Mouse (Mus musculus) heart, embryonic 14.5 days (tissue): ENCODE measurements at regions not wholly inside any gene's neighbourhood (a gene's known extent, or its start where the extent isn't known, plus 50 kb on each side); places are given as distances from the start of the nearest gene placed in this dataset.

Experiments used
- ATAC-seq: fragments of 200-750 bp; cut with Nextera tagmentation; 2 replicates; pipeline ENCODE4 v1.8.0; 2017; ENCODE audit warnings: low read depth, moderate TSS enrichment; ENCODE audit not compliant: insufficient number of reproducible peaks, insufficient read depth, low FRiP score
- H3K27ac ChIP-seq, 2 experiments: fragments of 200-500 bp in 1 of 2; fragments of 300-500 bp in 1 of 2; sonication (generic) in 1 of 2; replicated peaks in 1 of 2; 2 replicates each; pipeline ENCODE4 v1.5.1; 2012 to 2014; ENCODE audit warnings: low read depth in 2 of 2, low read length in 2 of 2, control low read depth in 1 of 2, mild to moderate bottlenecking in 1 of 2, mixed read lengths in 1 of 2; ENCODE audit not compliant: control insufficient read depth in 1 of 2, insufficient read depth in 1 of 2
- H3K27me3 ChIP-seq: fragments of 300-500 bp; sonication (generic); 2 replicates; pipeline ENCODE4 v1.6.1; 2014; ENCODE audit warnings: mild to moderate bottlenecking, low read length, control low read depth; ENCODE audit not compliant: control insufficient read depth, insufficient read depth
- H3K36me3 ChIP-seq: fragments of 300-500 bp; sonication (generic); 2 replicates; pipeline ENCODE4 v1.6.1; 2014; ENCODE audit warnings: mild to moderate bottlenecking, control low read depth, low read length, mixed read lengths; ENCODE audit not compliant: control insufficient read depth, insufficient read depth
- H3K4me1 ChIP-seq, 2 experiments: fragments of 200-500 bp in 1 of 2; fragments of 300-500 bp in 1 of 2; sonication (generic) in 1 of 2; 2 replicates each; pipeline ENCODE4 v1.6.1; 2012 to 2014; ENCODE audit warnings: low read length in 2 of 2, control low read depth in 1 of 2, mixed read lengths in 1 of 2; ENCODE audit not compliant: control insufficient read depth in 2 of 2, insufficient read depth in 2 of 2
- H3K4me2 ChIP-seq: fragments of 300-500 bp; sonication (generic); 2 replicates; pipeline ENCODE4 v1.6.1; 2014; ENCODE audit warnings: mild to moderate bottlenecking, low read length
- H3K4me3 ChIP-seq, 2 experiments: fragments of 200-500 bp in 1 of 2; fragments of 300-500 bp in 1 of 2; sonication (generic) in 1 of 2; 2 replicates each; pipeline ENCODE4 v1.5.1; 2012 to 2014; ENCODE audit warnings: low read length in 2 of 2, mild to moderate bottlenecking in 2 of 2, control low read depth in 1 of 2, low read depth in 1 of 2, moderate library complexity in 1 of 2; ENCODE audit not compliant: control insufficient read depth in 1 of 2, insufficient read depth in 1 of 2
- H3K9ac ChIP-seq: fragments of 300-500 bp; sonication (generic); 2 replicates; pipeline ENCODE4 v1.6.1; 2014; ENCODE audit warnings: mild to moderate bottlenecking, low read length
- H3K9me3 ChIP-seq: fragments of 300-500 bp; sonication (generic); 2 replicates; pipeline ENCODE4 v1.6.1; 2016; ENCODE audit warnings: low read length, control low read depth; ENCODE audit not compliant: control insufficient read depth
- WGBS: fragments of 180-500 bp; shearing (Covaris S2); extraction: QIAGEN DNeasy Blood & Tissue Kit; methylation state at CpG from one replicate; pipeline ENCODE4 v1.1.7; 2014; 5-methylcytosine and 5-hydroxymethylcytosine counted together

- H3K9me3 ChIP-seq: no peaks in the 10 kb centered on the region
- H3K4me2 ChIP-seq: no peak overlapping the region
- no peaks in the 10 kb centered on the region for H3K36me3 ChIP-seq
- H3K27ac ChIP-seq: no peak overlapping the region
- no peak overlapping the region for H3K4me3 ChIP-seq
- peak; percentile 54; the same call in 1 of the 2 replicates for ATAC-seq
- no peaks in the 10 kb centered on the region for H3K27me3 ChIP-seq
- no peak overlapping the region for H3K9ac ChIP-seq
- H3K4me1 ChIP-seq: peaks cover 2 to 15% of the 10 kb centered on the region in 2 experiments; a peak in 2 of 4 replicates
- WGBS: 14% methylated on average over 6 of the region's 6 CpGs
Observed at GRCm38 (mm10) chr2:61384467-61384866, 193.9 kb upstream of the Tank start.

GRCm38 (mm10) chr2:61383744-61384295 lies 194.6 kb upstream of the Tank start:
- Histone ChIP-seq H3K4me2 (no peak overlapping the region), H3K4me3 (no peak overlapping the region), H3K4me1 (peaks cover 2 to 15% of the 10 kb centered on the region in 2 experiments; a peak in 2 of 4 replicates), H3K27ac (no peak overlapping the region), H3K27me3 (no peaks in the 10 kb centered on the region), H3K9me3 (no peaks in the 10 kb centered on the region), H3K9ac (no peak overlapping the region), H3K36me3 (no peaks in the 10 kb centered on the region)
- ATAC-seq: no peak
- 100% methylated on average over 1 of the region's 1 CpGs for WGBS

- Histone ChIP-seq H3K4me3 (no peak overlapping the region), H3K27ac (no peak overlapping the region), H3K4me2 (no peak overlapping the region), H3K27me3 (no peaks in the 10 kb centered on the region), H3K4me1 (peaks cover under 1 to 2% of the 10 kb centered on the region in 2 experiments; a peak in 2 of 4 replicates), H3K9me3 (no peaks in the 10 kb centered on the region), H3K36me3 (no peaks in the 10 kb centered on the region), H3K9ac (no peak overlapping the region)
- 73% methylated on average over 5 of the region's 5 CpGs for WGBS
- no peak for ATAC-seq
Observed at GRCm38 (mm10) chr2:61379076-61379475, 199.3 kb upstream of the Tank start.

- H3K4me2 ChIP-seq: no peak overlapping the region
- no peaks in the 10 kb centered on the region for H3K9me3 ChIP-seq
- H3K36me3 ChIP-seq: no peaks in the 10 kb centered on the region
- 89% methylated on average over 5 of the region's 5 CpGs for WGBS
- no peak overlapping the region for H3K9ac ChIP-seq
- no peak overlapping the region for H3K4me3 ChIP-seq
- H3K27ac ChIP-seq: no peak overlapping the region
- H3K27me3 ChIP-seq: no peaks in the 10 kb centered on the region
- ATAC-seq: no peak
- H3K4me1 ChIP-seq: peaks cover 0 to 2% of the 10 kb centered on the region in 2 experiments; a peak in 1 of 4 replicates
Observed at GRCm38 (mm10) chr2:61378297-61378696, 200.1 kb upstream of the Tank start.

- no peak overlapping the region for H3K4me3 ChIP-seq
- H3K4me2 ChIP-seq: no peak overlapping the region
- H3K36me3 ChIP-seq: no peaks in the 10 kb centered on the region
- H3K27me3 ChIP-seq: no peaks in the 10 kb centered on the region
- no peak for ATAC-seq
- H3K9me3 ChIP-seq: no peaks in the 10 kb centered on the region
- no peak overlapping the region for H3K9ac ChIP-seq
- no peak overlapping the region for H3K27ac ChIP-seq
- H3K4me1 ChIP-seq: peaks cover 0 to 2% of the 10 kb centered on the region in 2 experiments; a peak in 1 of 4 replicates
- 71% methylated on average over 8 of the region's 8 CpGs for WGBS
Observed at GRCm38 (mm10) chr2:61377756-61378155, 200.6 kb upstream of the Tank start.

- Histone ChIP-seq H3K4me3 (no peak overlapping the region), H3K9ac (no peak overlapping the region), H3K27me3 (no peaks in the 10 kb centered on the region), H3K4me1 (no peaks in the 10 kb centered on the region), H3K27ac (no peak overlapping the region), H3K9me3 (no peaks in the 10 kb centered on the region), H3K4me2 (no peak overlapping the region), H3K36me3 (no peaks in the 10 kb centered on the region)
- WGBS: 88% methylated on average over 4 of the region's 4 CpGs
- ATAC-seq: no peak
Observed at GRCm38 (mm10) chr2:61362606-61363005, 215.8 kb upstream of the Tank start.

GRCm38 (mm10) chr2:61361394-61361793 lies 217.0 kb upstream of the Tank start:
- H3K4me2 ChIP-seq: no peak overlapping the region
- no peaks in the 10 kb centered on the region for H3K27me3 ChIP-seq
- ATAC-seq: no peak
- H3K4me1 ChIP-seq: no peaks in the 10 kb centered on the region
- no peak overlapping the region for H3K27ac ChIP-seq
- no peak overlapping the region for H3K4me3 ChIP-seq
- no peak overlapping the region for H3K9ac ChIP-seq
- H3K9me3 ChIP-seq: no peaks in the 10 kb centered on the region
- no peaks in the 10 kb centered on the region for H3K36me3 ChIP-seq
- WGBS: 74% methylated on average over 2 of the region's 2 CpGs

GRCm38 (mm10) chr2:61354104-61354503 lies 224.3 kb upstream of the Tank start:
- ATAC-seq: no peak

More at GRCm38 (mm10) chr2:61354104-61354503, 224.3 kb upstream of the Tank start:
- Histone ChIP-seq H3K27ac (no peak overlapping the region; a peak in 1 of 4 replicates), H3K27me3 (no peaks in the 10 kb centered on the region), H3K4me2 (no peak overlapping the region), H3K36me3 (no peaks in the 10 kb centered on the region), H3K4me1 (no peaks in the 10 kb centered on the region), H3K9ac (no peak overlapping the region), H3K9me3 (no peaks in the 10 kb centered on the region), H3K4me3 (no peak overlapping the region)
- WGBS: 70% methylated on average over 8 of the region's 8 CpGs
